Mouse (Mus musculus) CH12.LX (cell line): ENCODE results near the gene Map4k3. TPM values are rescaled to one million over a fixed set of nuclear protein-coding genes. Genes with fewer than 3 reads are reported as not detected.

Experiments used
- DNase-seq: peaks from one replicate; pipeline ENCODE4 v3.0.0-alpha.2; 2013; ENCODE audit errors: extremely low read depth
- H3K27ac ChIP-seq: 2 replicates; pipeline ENCODE4 v1.5.1; 2012; ENCODE audit warnings: low read depth, mild to moderate bottlenecking, control low read depth, moderate library complexity; ENCODE audit not compliant: insufficient read depth
- H3K27me3 ChIP-seq: replicated peaks from 2 replicates; pipeline ENCODE3; 2012; ENCODE audit warnings: inconsistent platforms
- H3K36me3 ChIP-seq, 2 experiments: replicated peaks in 1 of 2; 2 replicates each; pipeline versions ENCODE3 to v1.6.1; 2012; ENCODE audit warnings: inconsistent platforms in 1 of 2, low read length in 1 of 2, mild to moderate bottlenecking in 1 of 2, mixed read lengths in 1 of 2, moderate library complexity in 1 of 2; ENCODE audit not compliant: control insufficient read depth in 1 of 2, insufficient read depth in 1 of 2
- H3K4me1 ChIP-seq, 2 experiments: 2 replicates each; pipeline ENCODE4 v1.6.1; 2012; ENCODE audit warnings: inconsistent platforms in 1 of 2, moderate library complexity in 1 of 2; ENCODE audit not compliant: insufficient read depth in 2 of 2, control insufficient read depth in 1 of 2
- H3K4me2 ChIP-seq: 2 replicates; pipeline ENCODE4 v1.6.1; 2012; ENCODE audit warnings: low read depth, mild to moderate bottlenecking, control low read depth; ENCODE audit not compliant: poor library complexity, insufficient read depth, severe bottlenecking
- H3K4me3 ChIP-seq, 3 experiments: fragments of 150-350 bp in 1 of 3; sonication (generic) in 1 of 3; replicated peaks in 1 of 3; 2 replicates each; pipeline versions ENCODE3 to v1.5.1; 2011 to 2012; ENCODE audit warnings: low read depth in 2 of 3, low read length in 2 of 3, mild to moderate bottlenecking in 2 of 3, moderate library complexity in 2 of 3, control low read depth in 1 of 3, improper control_type of control experiment in 1 of 3, inconsistent platforms in 1 of 3, mixed read lengths in 1 of 3; ENCODE audit not compliant: poor library complexity in 1 of 3
- H3K79me2 ChIP-seq: replicated peaks from 2 replicates; pipeline ENCODE4 v1.6.1; 2012; ENCODE audit warnings: mild to moderate bottlenecking, moderate library complexity; ENCODE audit not compliant: control insufficient read depth, poor library complexity, insufficient read depth, severe bottlenecking; ENCODE audit errors: extremely low read depth
- H3K9ac ChIP-seq: 2 replicates; pipeline ENCODE4 v1.6.1; 2012; ENCODE audit warnings: low read depth, mild to moderate bottlenecking, control low read depth, moderate library complexity; ENCODE audit not compliant: insufficient read depth
- H3K9me3 ChIP-seq: replicated peaks from 2 replicates; pipeline ENCODE3; 2012; ENCODE audit warnings: low read length, inconsistent platforms, mixed read lengths
- BHLHE40 ChIP-seq: IDR thresholded peaks from 2 replicates; pipeline ENCODE4 v1.6.1; 2011; ENCODE audit warnings: mild to moderate bottlenecking, low read depth, low read length, improper control_type of control experiment
- CHD1 ChIP-seq: IDR thresholded peaks from 2 replicates; pipeline ENCODE4 v1.6.1; 2012; ENCODE audit warnings: low read depth, low read length, improper control_type of control experiment, inconsistent platforms
- CHD2 ChIP-seq: IDR thresholded peaks from 2 replicates; pipeline ENCODE4 v1.6.1; 2011; ENCODE audit warnings: low read length, improper control_type of control experiment
- E2F4 ChIP-seq: IDR thresholded peaks from 2 replicates; pipeline ENCODE4 v1.6.1; 2011; ENCODE audit warnings: low read depth, low read length, improper control_type of control experiment; ENCODE audit not compliant: insufficient replicate concordance
- ELF1 ChIP-seq: IDR thresholded peaks from 2 replicates; pipeline ENCODE4 v1.6.1; 2014; ENCODE audit warnings: low read depth, mild to moderate bottlenecking, inconsistent platforms, low read length, improper control_type of control experiment
- GABPA ChIP-seq: IDR thresholded peaks from 2 replicates; pipeline ENCODE4 v1.6.1; 2012; ENCODE audit warnings: low read depth, low read length, improper control_type of control experiment, inconsistent platforms; ENCODE audit not compliant: insufficient replicate concordance
- JUN ChIP-seq: IDR thresholded peaks from 2 replicates; pipeline ENCODE4 v1.6.1; 2011; ENCODE audit warnings: low read depth, mild to moderate bottlenecking, low read length, improper control_type of control experiment, moderate library complexity; ENCODE audit not compliant: insufficient read depth
- JUND ChIP-seq: conservative IDR thresholded peaks from 2 replicates; pipeline ENCODE4 v1.6.1; 2011; ENCODE audit warnings: low read depth, low read length, improper control_type of control experiment
- KAT2A ChIP-seq: IDR thresholded peaks from 2 replicates; pipeline ENCODE4 v1.6.1; 2012; ENCODE audit warnings: low read length, improper control_type of control experiment, inconsistent platforms; ENCODE audit not compliant: insufficient replicate concordance
- MAFK ChIP-seq: IDR thresholded peaks from 2 replicates; pipeline ENCODE4 v1.6.1; 2011; ENCODE audit warnings: low read length, improper control_type of control experiment; ENCODE audit not compliant: insufficient replicate concordance
- MAZ ChIP-seq: IDR thresholded peaks from 2 replicates; pipeline ENCODE4 v1.6.1; 2012; ENCODE audit warnings: low read depth, mild to moderate bottlenecking, inconsistent platforms, low read length, improper control_type of control experiment, moderate library complexity
- MEF2A ChIP-seq: IDR thresholded peaks from 2 replicates; pipeline ENCODE4 v1.6.1; 2014; ENCODE audit warnings: low read depth, mild to moderate bottlenecking, inconsistent platforms, low read length, improper control_type of control experiment, borderline replicate concordance
- MYC ChIP-seq: IDR thresholded peaks from 2 replicates; pipeline ENCODE4 v1.6.1; 2011; ENCODE audit warnings: low read depth, mild to moderate bottlenecking, improper control_type of control experiment, low read length
- POLR2A ChIP-seq: IDR thresholded peaks from 2 replicates; pipeline ENCODE4 v1.6.1; 2011; ENCODE audit warnings: low read depth, mild to moderate bottlenecking, improper control_type of control experiment, low read length
- TBP ChIP-seq: conservative IDR thresholded peaks from 2 replicates; pipeline ENCODE4 v1.6.1; 2011; ENCODE audit warnings: low read depth, low read length, improper control_type of control experiment
- TCF12 ChIP-seq: IDR thresholded peaks from 2 replicates; pipeline ENCODE4 v1.6.1; 2014; ENCODE audit warnings: low read depth, mild to moderate bottlenecking, inconsistent platforms, low read length, improper control_type of control experiment
- UBTF ChIP-seq: IDR thresholded peaks from 2 replicates; pipeline ENCODE4 v1.6.1; 2012; ENCODE audit warnings: low read depth, mild to moderate bottlenecking, inconsistent platforms, low read length, improper control_type of control experiment, moderate library complexity
- USF1 ChIP-seq: IDR thresholded peaks from 2 replicates; pipeline ENCODE4 v1.6.1; 2014; ENCODE audit warnings: low read depth, mild to moderate bottlenecking, inconsistent platforms, low read length, improper control_type of control experiment
- ZKSCAN1 ChIP-seq: IDR thresholded peaks from 2 replicates; pipeline ENCODE4 v1.6.1; 2012; ENCODE audit warnings: low read depth, inconsistent platforms, low read length, improper control_type of control experiment, borderline replicate concordance
- ZMIZ1 ChIP-seq: IDR thresholded peaks from 2 replicates; pipeline ENCODE4 v1.6.1; 2012; ENCODE audit warnings: low read depth, mild to moderate bottlenecking, inconsistent platforms, low read length, improper control_type of control experiment
- dilution Hi-C: fragments of 300-500 bp; cut with MboI; formaldehyde crosslinking; loops from 2 replicates; pipeline ENCODE4 v1.14.3; 2020; ENCODE audit warnings: low sequenced_read_pairs; ENCODE audit not compliant: extremely low pct_unique_long_range_greater_than_20kb, extremely low pct_ligation_motif_present
- in situ Hi-C: fragments of 300-500 bp; cut with MboI; formaldehyde crosslinking; loops from 3 replicates; pipeline ENCODE4 v1.14.3; 2019; ENCODE audit warnings: low sequenced_read_pairs, low pct_ligation_motif_present, low pct_unique_long_range_greater_than_20kb, mixed read lengths
- polyA plus RNA-seq: library from polyadenylated mRNA; unstranded; fragments of >175 nt; gene quantifications from 2 replicates; pipeline ENCODE4 v1.2.1, GENCODE M21; 2012; ENCODE audit warnings: low read depth; ENCODE audit not compliant: insufficient read length
- total RNA-seq, 2 experiments: library from RNA; depleted of rRNA; stranded (reverse); fragments of 300-350 nt in 1 of 2; fragments of >200 nt in 1 of 2; gene quantifications; 2 replicates each; pipeline ENCODE4 v1.2.3; 2012 to 2014

Gene Map4k3
- total and polyA plus RNA-seq, 3 experiments, result 2.7 to 4.3 (median 3.2) TPM

GRCm38 (mm10) chr17:80706608-80707007 is 21.7 kb downstream of the Map4k3 start:
- no peak for DNase-seq
- no peak overlapping the region for H3K4me2 ChIP-seq
- no peak overlapping the region for H3K4me3 ChIP-seq
- TF ChIP-seq MAZ (no peak), UBTF (no peak), TBP (no peak), MAFK (no peak), TCF12 (no peak), JUN (no peak), JUND (no peak), POLR2A (no peak), MYC (no peak)
- H3K27me3 ChIP-seq, result no peaks in the 10 kb centered on the region
- no peak overlapping the region for H3K9ac ChIP-seq
- no peaks in the 10 kb centered on the region for H3K79me2 ChIP-seq
- peaks cover 0 to 1% of the 10 kb centered on the region in 2 experiments for H3K36me3 ChIP-seq
- in situ Hi-C loops (no loop called here), dilution Hi-C loops (no loop called here)
- H3K9me3 ChIP-seq, result no peaks in the 10 kb centered on the region
- no peaks in the 10 kb centered on the region for H3K4me1 ChIP-seq
- H3K27ac ChIP-seq, result no peak overlapping the region

- peaks cover 0 to 10% of the 10 kb centered on the region in 2 experiments; a peak in 1 of 4 replicates for H3K4me1 ChIP-seq
- H3K36me3 ChIP-seq, result peaks cover 0 to 3% of the 10 kb centered on the region in 2 experiments
- no peak overlapping the region for H3K4me3 ChIP-seq
- H3K9me3 ChIP-seq, result no peaks in the 10 kb centered on the region
- H3K27ac ChIP-seq, result no peak overlapping the region
- no peak overlapping the region for H3K9ac ChIP-seq
- dilution Hi-C loops, result no loop called here
- no peak for DNase-seq
- no peaks in the 10 kb centered on the region for H3K27me3 ChIP-seq
- no peak overlapping the region for H3K4me2 ChIP-seq
- in situ Hi-C loops, result no loop called here
- TF ChIP-seq USF1, result no peak
- TF ChIP-seq ELF1, result no peak
- TF ChIP-seq UBTF, result no peak
- H3K79me2 ChIP-seq, result no peaks in the 10 kb centered on the region
Measured at GRCm38 (mm10) chr17:80701687-80702086, 26.6 kb downstream of the Map4k3 start.

GRCm38 (mm10) chr17:80698930-80699329 is 29.4 kb downstream of the Map4k3 start:
- no peak for DNase-seq
- no peak overlapping the region for H3K27ac ChIP-seq
- no peak overlapping the region for H3K9ac ChIP-seq
- TF ChIP-seq KAT2A (no peak), UBTF (no peak), MEF2A (no peak), CHD2 (no peak), TCF12 (no peak), JUN (no peak), E2F4 (no peak), BHLHE40 (no peak), TBP (no peak), CHD1 (no peak), POLR2A (no peak), ZMIZ1 (no peak), GABPA (no peak), ZKSCAN1 (no peak)
- H3K79me2 ChIP-seq, result no peaks in the 10 kb centered on the region
- H3K4me3 ChIP-seq, result no peak overlapping the region
- peaks cover 0 to 10% of the 10 kb centered on the region in 2 experiments; a peak in 1 of 4 replicates for H3K4me1 ChIP-seq
- H3K9me3 ChIP-seq, result no peaks in the 10 kb centered on the region
- H3K27me3 ChIP-seq, result no peaks in the 10 kb centered on the region
- no peak overlapping the region for H3K4me2 ChIP-seq
- dilution Hi-C loops (no loop called here), in situ Hi-C loops (no loop called here)
- H3K36me3 ChIP-seq, result peaks cover 0 to 3% of the 10 kb centered on the region in 2 experiments
